Mouse (Mus musculus): Measurements from ENCODE around the gene Psmd3.
"Not testable (repeated sequence)": the region's sequence is repeated elsewhere in the genome, so short reads cannot be mapped to it uniquely, and the experiment has no call there.

Psmd3 gene

DNA sequence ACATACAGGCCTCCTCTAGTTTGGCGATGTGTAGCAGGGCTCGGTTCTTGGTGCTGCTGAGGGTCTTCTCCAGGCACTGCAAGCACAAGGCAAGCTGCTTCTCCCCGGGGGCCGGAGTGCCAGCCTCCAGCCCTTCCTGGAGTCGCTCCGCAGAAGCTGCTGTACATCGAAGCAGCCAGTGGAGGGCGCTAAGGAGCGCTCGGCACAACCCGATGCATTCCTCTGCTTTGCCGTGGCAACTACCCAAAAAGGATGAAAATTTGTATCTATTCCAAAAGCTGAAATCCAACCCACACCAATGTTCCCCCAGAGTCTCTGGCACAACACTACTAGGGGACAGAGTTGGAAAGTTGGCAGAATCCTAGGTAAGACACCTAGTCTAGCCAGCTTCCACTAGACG is 35.5 kb downstream of the Psmd3 start:
- no peak for DNase-seq (ENCODE audit: low read depth, low spot score)

DNA sequence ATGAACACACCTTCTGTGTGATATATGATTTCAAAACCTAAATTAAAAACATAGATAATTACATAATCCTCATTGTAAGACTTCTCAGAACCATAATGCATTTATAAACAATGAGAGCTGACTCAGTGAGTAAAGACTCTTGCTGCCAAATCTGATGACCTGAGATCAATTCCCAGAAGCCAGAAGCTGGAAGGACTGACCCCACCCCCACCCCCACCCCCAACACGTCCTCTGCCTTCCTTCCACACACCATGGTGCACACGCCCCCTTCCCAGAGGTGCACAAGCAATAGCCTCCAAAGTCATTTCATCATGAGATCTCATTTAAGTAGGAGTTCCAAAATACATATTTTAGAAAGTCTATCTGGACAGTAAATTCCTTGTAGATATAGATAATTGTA is 38.4 kb downstream of the Psmd3 start:
- no peak for DNase-seq (ENCODE audit: low read depth, low spot score)

- DNase-seq (ENCODE audit: low read depth, low spot score), result no peak
Observed at GRCm38 (mm10) chr11:98721458-98722226, 39.3 kb downstream of the Psmd3 start.

DNA sequence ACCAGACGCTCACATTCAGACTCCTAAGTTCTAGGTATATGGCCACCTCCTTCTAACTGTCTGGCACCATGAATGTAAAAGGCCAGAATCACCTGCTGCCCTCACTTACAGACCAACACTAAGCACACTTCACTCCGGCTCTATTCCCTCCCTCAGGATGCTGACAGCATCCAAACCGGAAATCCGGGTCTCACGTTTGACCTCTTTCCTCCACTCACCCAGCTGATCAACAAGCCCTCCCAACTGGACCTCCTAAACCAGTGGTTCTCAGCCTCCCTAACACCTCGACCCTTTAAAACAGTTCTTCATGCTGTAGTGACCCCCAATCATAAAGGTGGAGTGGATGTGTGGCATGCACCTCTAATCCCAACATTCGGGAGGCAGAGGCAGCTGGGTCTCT is 40.7 kb downstream of the Psmd3 start:
- no peak for DNase-seq (ENCODE audit: low read depth, low spot score)

- no peak for DNase-seq (ENCODE audit: low read depth, low spot score)
Observed at GRCm38 (mm10) chr11:98725926-98726506, 43.7 kb downstream of the Psmd3 start.

DNA sequence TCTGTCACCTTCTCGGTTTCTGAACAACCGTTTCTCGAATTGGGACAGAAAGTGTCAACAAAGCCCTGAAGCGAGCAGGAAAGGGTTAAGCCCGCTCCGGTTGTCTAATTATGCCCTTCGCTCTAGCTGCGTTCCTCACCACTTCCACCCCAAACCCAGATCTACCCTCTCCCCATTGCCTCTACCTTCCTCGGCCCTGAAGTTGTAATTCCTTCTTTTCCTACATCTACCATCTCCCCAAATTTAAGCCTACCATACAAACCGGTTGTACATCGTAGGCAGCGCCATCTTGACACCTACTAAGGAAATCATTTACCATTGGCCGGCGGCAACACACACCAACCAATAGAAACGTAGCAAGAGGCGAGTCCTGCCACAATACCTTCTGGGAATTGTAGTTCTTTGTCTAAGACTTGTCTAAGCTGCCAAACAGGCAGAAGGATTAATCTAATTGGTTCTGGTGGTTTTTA is 46.8 kb downstream of the Psmd3 start, which contains the start of gene Med24:
TSS of gene Med24 (minus strand) at position 317 of the 470 bp plus-strand sequence.
- DNase-seq (ENCODE audit: low read depth, low spot score), result peak; percentile 87

DNA sequence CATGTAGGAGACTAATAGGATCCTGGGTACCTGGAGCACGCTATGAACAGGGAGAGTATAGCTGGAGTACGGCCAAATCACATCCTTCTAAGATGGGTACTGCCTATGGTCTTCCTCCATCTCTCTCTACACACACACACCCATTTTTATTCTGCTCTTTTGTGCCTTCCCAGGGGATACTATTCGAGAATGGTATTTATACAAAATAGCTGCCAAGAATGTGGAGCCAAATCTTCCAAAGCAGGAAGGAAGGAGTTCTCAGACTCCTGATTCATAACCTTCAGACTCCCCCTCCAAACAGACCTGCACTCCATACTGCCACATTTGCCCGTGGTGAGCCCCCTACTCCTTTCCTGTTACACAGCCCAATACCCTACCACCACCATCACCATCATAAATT is 48.4 kb downstream of the Psmd3 start:
- no peak for DNase-seq (ENCODE audit: low read depth, low spot score)

- no peak for DNase-seq (ENCODE audit: low read depth, low spot score)
Observed at GRCm38 (mm10) chr11:98731134-98731533, 48.8 kb downstream of the Psmd3 start.

GRCm38 (mm10) chr11:98734020-98734419 is 51.7 kb downstream of the Psmd3 start:
- DNase-seq (ENCODE audit: low read depth, low spot score), result no peak

GRCm38 (mm10) chr11:98735111-98735510 is 52.8 kb downstream of the Psmd3 start:
- DNase-seq (ENCODE audit: low read depth, low spot score), result no peak

- no peak for DNase-seq (ENCODE audit: low read depth, low spot score)
Observed at GRCm38 (mm10) chr11:98736176-98736575, 53.8 kb downstream of the Psmd3 start.

DNA sequence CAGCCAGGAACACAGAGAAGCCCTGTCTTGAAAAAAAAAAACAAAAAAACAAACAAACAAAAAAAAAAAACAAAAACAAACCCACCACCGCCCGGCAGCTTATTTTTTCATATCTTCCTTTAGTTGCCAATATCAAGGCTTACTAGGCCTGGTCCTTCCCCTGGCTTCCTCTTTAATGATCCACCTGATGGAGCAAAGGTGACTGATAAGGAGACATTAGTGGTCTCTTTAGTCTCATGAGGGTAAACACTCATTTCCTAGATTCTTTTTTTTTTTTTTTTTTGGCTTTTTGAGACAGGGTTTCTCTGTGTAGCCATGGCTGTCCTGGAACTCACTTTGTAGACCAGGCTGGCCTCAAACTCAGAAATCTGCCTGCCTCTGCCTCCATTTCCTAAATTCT is 54.9 kb downstream of the Psmd3 start:
- DNase-seq (ENCODE audit: low read depth, low spot score), result not testable (repeated sequence)

- DNase-seq (ENCODE audit: low read depth, low spot score), result no peak
Observed at GRCm38 (mm10) chr11:98738428-98738911, 56.1 kb downstream of the Psmd3 start.

GRCm38 (mm10) chr11:98738925-98739324 is 56.6 kb downstream of the Psmd3 start:
- DNase-seq (ENCODE audit: low read depth, low spot score), result no peak

GRCm38 (mm10) chr11:98740026-98740392 is 57.7 kb downstream of the Psmd3 start:
- no peak for DNase-seq (ENCODE audit: low read depth, low spot score)

DNA sequence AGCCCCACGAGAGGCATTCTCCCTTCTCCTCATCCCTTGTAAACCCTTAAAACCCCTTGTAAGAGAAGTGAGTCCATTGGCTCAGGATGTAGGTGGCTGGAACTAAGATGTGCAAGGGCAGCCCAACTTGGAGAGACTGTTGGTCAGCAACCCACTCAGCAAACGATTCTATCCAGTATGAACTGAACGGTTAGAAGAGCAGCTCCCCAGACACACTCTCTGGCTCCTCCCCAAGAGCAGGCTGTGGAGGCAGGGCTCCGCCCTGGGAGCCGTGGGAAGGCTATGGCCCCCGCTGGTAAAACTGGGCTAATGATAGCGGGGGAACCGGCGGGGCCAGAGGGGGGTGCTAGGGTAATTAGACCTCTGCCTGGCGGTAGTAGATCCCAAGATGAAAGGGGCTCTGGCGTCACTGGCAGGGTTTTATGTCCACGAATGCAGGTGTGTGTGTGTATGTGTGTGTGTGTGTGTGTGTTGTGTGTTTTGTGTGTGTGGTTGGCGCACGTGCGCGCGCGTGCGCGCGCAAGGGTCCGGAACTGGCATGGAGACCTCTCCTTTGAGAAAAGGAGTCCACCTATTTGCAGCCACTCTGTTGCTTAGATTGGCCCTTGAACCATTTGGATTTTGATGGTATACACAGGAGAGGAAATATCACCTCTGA is 58.2 kb downstream of the Psmd3 start, which contains the start of gene Thra:
TSS of gene Thra (plus strand) at position 246 of the 658 bp plus-strand sequence.
- DNase-seq (ENCODE audit: low read depth, low spot score), result no peak

- no peak for DNase-seq (ENCODE audit: low read depth, low spot score)
Observed at GRCm38 (mm10) chr11:98741051-98741620, 58.8 kb downstream of the Psmd3 start.

DNA sequence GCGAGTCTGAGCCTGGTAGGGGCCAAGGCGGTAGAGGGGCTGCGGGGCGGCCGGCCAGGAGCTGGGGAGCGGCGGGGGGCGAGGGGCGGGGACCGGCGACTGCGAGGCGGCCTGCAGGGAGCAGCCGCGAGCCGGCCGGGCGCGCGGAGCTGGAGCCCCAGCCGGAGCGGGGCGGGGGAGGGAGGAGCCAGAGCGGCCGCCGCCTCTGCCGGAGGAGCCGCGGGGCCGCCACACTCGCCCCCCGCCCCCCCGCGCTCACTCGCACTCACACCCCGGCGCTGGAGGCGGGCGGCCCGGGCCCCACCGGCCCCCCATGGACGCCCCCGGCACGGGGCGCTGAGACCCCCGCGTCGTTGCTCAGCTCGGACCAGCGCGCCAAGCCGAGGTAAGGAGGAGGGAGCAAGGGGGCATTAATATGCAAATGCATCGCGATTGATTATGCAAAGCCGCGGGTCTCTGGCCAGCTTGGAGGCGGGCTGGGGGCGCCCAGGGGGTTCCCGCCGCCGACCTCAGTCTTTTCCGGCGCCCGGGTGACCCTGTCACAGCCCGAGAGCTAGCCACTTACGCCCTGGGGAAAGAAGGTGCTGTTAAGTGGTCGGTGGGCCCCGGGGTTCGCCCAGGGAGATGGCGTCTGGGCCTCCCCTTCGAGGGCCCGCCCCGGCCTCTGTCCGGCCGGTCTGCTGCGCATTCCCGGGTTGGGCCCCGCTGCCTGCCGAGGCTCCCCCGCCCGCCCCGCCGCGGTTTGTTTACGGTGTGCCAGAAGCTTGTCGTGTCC is 59.5 kb downstream of the Psmd3 start:
- no peak for DNase-seq (ENCODE audit: low read depth, low spot score)

GRCm38 (mm10) chr11:98742397-98743291 is 60.3 kb downstream of the Psmd3 start:
- DNase-seq (ENCODE audit: low read depth, low spot score), result no peak

GRCm38 (mm10) chr11:98743655-98744345 is 61.4 kb downstream of the Psmd3 start:
- no peak for DNase-seq (ENCODE audit: low read depth, low spot score)
